Mouse (Mus musculus) heart, embryonic 14.5 days (tissue): ENCODE results near the gene Gm29866. TPM values are rescaled to one million over a fixed set of nuclear protein-coding genes. Genes with fewer than 3 reads are reported as not detected.
"Not testable (repeated sequence)": the region's sequence is repeated elsewhere in the genome, so short reads cannot be mapped to it uniquely, and the experiment has no call there.

Source experiments
- ATAC-seq: fragments of 200-750 bp; cut with Nextera tagmentation; 2 replicates; pipeline ENCODE4 v1.8.0; 2017; ENCODE audit warnings: low read depth, moderate TSS enrichment; ENCODE audit not compliant: insufficient number of reproducible peaks, insufficient read depth, low FRiP score
- H3K27ac ChIP-seq, 2 experiments: fragments of 200-500 bp in 1 of 2; fragments of 300-500 bp in 1 of 2; sonication (generic) in 1 of 2; replicated peaks in 1 of 2; 2 replicates each; pipeline ENCODE4 v1.5.1; 2012 to 2014; ENCODE audit warnings: low read depth in 2 of 2, low read length in 2 of 2, control low read depth in 1 of 2, mild to moderate bottlenecking in 1 of 2, mixed read lengths in 1 of 2; ENCODE audit not compliant: control insufficient read depth in 1 of 2, insufficient read depth in 1 of 2
- H3K27me3 ChIP-seq: fragments of 300-500 bp; sonication (generic); 2 replicates; pipeline ENCODE4 v1.6.1; 2014; ENCODE audit warnings: mild to moderate bottlenecking, low read length, control low read depth; ENCODE audit not compliant: control insufficient read depth, insufficient read depth
- H3K36me3 ChIP-seq: fragments of 300-500 bp; sonication (generic); 2 replicates; pipeline ENCODE4 v1.6.1; 2014; ENCODE audit warnings: mild to moderate bottlenecking, control low read depth, low read length, mixed read lengths; ENCODE audit not compliant: control insufficient read depth, insufficient read depth
- H3K4me1 ChIP-seq, 2 experiments: fragments of 200-500 bp in 1 of 2; fragments of 300-500 bp in 1 of 2; sonication (generic) in 1 of 2; 2 replicates each; pipeline ENCODE4 v1.6.1; 2012 to 2014; ENCODE audit warnings: low read length in 2 of 2, control low read depth in 1 of 2, mixed read lengths in 1 of 2; ENCODE audit not compliant: control insufficient read depth in 2 of 2, insufficient read depth in 2 of 2
- H3K4me2 ChIP-seq: fragments of 300-500 bp; sonication (generic); 2 replicates; pipeline ENCODE4 v1.6.1; 2014; ENCODE audit warnings: mild to moderate bottlenecking, low read length
- H3K4me3 ChIP-seq, 2 experiments: fragments of 200-500 bp in 1 of 2; fragments of 300-500 bp in 1 of 2; sonication (generic) in 1 of 2; 2 replicates each; pipeline ENCODE4 v1.5.1; 2012 to 2014; ENCODE audit warnings: low read length in 2 of 2, mild to moderate bottlenecking in 2 of 2, control low read depth in 1 of 2, low read depth in 1 of 2, moderate library complexity in 1 of 2; ENCODE audit not compliant: control insufficient read depth in 1 of 2, insufficient read depth in 1 of 2
- H3K9ac ChIP-seq: fragments of 300-500 bp; sonication (generic); 2 replicates; pipeline ENCODE4 v1.6.1; 2014; ENCODE audit warnings: mild to moderate bottlenecking, low read length
- H3K9me3 ChIP-seq: fragments of 300-500 bp; sonication (generic); 2 replicates; pipeline ENCODE4 v1.6.1; 2016; ENCODE audit warnings: low read length, control low read depth; ENCODE audit not compliant: control insufficient read depth
- WGBS: fragments of 180-500 bp; shearing (Covaris S2); extraction: QIAGEN DNeasy Blood & Tissue Kit; methylation state at CpG from one replicate; pipeline ENCODE4 v1.1.7; 2014; 5-methylcytosine and 5-hydroxymethylcytosine counted together
- polyA plus RNA-seq: library from polyadenylated mRNA; unstranded; fragments of >200 nt; fragmentation: Nextera tagmentation; extraction: Ambion mirVana; gene quantifications from 2 replicates; pipeline ENCODE4 v1.2.1, GENCODE M21; 2014

The Gm29866 gene
- polyA plus RNA-seq = not detected in 2 replicates

GRCm38 (mm10) chrY:20993557-20993956 is at the start of gene Gm29866:
TSS of gene Gm29866 (minus strand) at chrY:20993657.
- H3K9ac ChIP-seq, ATAC-seq, H3K4me3 ChIP-seq, H3K36me3 ChIP-seq, H3K27me3 ChIP-seq, H3K4me2 ChIP-seq, H3K4me1 ChIP-seq, H3K9me3 ChIP-seq, H3K27ac ChIP-seq: not testable (repeated sequence)
- no CpG with 5 or more reads among the region's 6 CpGs for WGBS

Other genes with a start within 250 kb of the Gm29866 start
- gene Gm20909, start 170.9 kb upstream of the Gm29866 start, polyA plus RNA-seq = not detected in 2 replicates
- not detected in 2 replicates for gene Gm20865, start 247.9 kb upstream of the Gm29866 start, polyA plus RNA-seq